Mouse (Mus musculus) 3T3-L1 (cell line): ENCODE results near the gene Vps8.
A peak's percentile ranks its signal among the peaks of the same experiment; 100 is the strongest.
"Not testable (repeated sequence)": the region's sequence is repeated elsewhere in the genome, so short reads cannot be mapped to it uniquely, and the experiment has no call there.

Experiments used
- DNase-seq: peaks from one replicate; pipeline ENCODE4 v3.0.0-alpha.2; 2015; ENCODE audit warnings: low read depth, low spot score

The Vps8 gene

DNA sequence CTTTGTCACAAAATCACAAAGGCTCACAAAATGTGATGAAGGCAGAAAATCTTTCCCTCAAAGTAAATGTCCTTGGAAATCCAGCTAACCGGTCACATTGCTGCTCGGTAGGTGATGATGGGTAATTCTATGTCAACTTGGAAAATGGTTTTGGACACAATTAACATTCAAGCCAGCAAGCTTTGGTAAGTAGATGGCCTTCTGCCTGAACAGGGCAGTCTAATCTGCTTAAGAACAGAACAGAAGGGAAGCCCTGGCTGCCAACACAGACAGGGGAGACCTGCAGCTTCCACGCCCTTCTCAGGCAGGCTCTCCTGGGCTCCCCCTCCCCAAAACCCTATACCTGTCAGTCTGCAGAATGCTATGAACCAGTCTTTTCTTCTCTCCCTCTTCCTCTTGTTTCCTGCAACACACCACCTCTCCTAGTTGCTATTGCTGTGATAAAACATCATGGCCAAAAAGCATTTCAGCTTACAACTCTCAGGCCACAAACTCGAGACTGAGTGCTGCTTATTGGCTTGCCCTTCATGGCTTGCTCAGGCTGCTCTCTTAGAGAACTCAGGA lies 242.6 kb downstream of the Vps8 start:
- no peak for DNase-seq

DNA sequence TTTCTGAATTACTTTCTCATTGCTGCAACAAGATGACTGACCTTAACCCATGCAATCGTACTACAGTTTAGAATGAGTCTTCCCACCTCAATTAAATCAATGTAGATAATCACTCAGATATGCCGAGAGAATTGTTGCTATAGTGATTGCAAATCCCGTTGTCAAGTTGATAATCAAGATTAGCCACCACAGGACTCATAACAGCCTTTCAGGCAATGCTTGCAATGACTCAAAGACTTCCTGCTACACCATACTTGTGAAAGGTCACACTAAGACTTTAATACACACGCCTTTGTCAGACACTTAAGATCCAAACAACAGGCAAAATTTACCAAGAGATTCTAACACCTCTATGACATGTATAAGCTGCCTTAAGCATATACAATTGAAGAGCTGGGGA lies 249.0 kb downstream of the Vps8 start:
- DNase-seq, result no peak

DNA sequence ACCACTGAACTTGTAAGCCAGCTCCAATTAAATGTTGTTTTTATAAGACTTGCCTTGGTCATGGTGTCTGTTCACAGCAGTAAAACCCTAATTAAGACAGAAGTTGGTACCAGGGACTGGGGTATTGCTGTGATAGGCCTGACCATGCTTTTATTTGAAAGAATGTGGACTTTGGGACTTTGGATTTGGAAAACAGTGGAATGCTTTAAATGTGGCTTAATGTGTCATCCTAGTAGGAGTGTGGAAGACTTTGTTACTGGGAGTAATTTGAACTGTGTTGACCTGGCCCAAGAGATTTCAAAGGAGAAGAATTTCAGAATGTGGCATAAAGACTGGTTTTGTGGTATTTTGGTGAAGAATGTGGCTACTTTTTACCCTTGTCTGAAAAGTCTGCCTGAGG lies 250.1 kb downstream of the Vps8 start:
- not testable (repeated sequence) for DNase-seq

DNA sequence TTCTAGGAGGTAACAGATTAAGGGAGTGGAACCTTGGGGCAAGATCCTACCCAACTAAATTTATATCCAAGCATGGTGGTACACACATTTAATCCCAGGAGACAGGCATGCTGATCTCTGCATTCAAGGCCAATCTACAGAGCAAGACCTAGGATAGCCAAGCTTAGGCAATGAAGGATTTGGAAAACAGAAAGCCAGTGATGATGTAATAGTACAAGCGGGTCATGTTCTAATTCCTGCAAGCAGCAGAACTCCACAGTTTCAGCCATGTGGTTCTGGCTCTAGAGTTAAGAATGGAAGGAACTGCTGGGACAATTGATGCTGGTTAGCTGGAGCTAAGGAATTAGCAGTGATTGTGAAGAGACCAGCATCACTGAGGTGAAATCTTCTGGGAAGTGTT lies 250.7 kb downstream of the Vps8 start:
- not testable (repeated sequence) for DNase-seq

DNA sequence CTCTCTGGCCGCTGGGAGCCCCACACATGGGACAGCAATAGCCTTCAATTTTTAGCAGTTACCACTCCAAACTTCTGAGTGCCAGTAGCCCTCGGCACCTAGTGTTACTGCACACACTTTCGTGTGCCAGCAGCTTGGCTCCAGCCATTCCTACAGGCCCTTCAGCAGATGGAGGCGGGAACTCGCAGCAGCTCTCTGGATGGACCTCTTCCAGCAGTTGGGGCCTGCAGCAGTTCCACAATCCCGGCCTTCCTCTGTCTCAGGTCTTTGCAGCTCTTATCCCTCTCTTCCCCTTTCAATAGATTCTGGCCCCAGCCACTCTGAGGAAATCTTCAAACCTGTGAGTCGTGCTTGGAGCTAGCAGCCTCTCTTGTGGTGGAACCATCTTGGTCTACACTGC lies 253.9 kb downstream of the Vps8 start:
- DNase-seq, result no peak

DNA sequence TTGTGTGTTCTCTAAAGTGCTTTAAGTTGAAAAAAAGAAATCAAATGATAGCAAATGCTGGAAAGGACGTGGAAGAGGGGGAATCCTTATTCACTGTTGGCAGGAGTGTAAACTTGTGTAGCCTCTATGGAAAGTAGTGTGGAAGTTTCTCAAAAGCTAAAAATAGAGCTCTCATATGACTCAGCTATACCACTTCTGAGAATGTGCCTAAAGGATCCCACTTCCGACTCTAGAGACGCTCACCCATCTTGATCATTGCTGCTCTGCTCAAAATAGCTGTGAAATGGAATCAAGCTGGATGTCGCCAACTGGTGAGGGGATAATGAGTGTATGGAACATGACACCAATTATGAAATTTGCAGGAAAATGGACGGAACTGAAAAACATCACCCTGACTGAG lies 264.5 kb downstream of the Vps8 start:
- DNase-seq, result peak; percentile 10

DNA sequence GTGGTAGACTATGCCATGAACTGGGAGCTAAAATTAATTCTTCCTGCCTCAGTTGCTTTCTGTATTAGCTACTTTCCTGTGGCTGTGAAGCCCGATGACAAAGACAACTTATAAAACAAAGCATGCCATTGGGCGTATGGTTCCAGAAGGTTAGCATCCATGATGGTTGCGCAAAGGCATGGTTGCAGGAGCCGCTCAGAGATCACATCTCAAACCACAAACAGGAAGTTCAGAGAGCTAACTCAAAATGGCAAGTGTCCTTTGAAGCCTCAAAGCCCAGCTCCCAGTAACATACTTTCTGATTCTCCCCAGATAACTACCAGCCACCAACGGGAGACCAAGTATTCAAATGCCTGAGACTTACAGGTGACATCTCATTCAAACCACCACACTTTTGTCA lies 266.2 kb downstream of the Vps8 start:
- DNase-seq, result no peak

DNA sequence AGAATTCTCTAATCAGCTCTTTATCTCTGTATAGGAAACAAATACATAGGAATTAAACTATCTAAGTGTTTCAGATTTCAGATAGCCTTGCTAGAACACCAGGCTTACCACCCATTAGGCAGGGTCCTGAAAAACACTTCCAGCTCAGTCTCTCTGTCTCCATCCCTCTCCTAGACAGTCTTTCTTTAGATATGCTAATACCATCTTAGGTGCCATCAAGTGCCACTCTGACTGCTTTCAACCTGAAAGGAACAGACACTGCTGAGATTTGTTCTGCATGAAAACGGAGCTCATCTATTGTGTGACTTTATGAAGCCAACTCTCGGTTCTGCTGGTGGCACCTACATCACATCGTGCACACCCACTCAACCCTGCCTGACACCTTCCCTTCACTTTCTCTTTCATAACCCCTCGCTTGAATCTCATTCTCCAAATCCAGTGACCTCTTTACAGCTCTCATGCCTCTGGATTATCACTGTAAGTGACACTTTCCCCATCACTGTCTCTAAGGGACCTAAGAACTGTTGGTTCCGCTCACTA lies 267.4 kb downstream of the Vps8 start:
- no peak for DNase-seq

DNA sequence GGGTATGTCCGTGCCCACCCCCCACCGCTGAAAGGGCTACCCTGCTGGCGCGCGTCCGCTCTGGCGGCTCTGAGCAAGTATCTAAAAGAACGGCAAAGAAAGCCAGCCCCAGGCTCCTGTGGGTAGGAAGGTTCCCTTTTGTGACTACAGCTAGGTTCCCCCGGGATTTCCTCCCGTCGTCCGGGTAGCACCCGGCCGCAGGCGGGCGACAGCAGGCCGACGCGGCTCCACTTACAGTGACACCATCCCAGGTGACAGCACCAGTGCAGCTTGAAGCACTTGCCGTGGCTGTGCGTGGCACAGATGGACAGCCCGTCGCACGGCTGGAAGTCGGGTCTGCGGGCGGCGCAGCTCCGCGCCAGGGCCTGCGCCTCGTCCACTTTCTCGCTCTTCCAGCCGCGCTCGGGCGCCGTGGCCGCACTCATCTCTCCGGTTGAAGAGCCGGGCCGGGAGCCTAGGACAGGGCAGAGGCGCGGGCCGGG lies 271.1 kb downstream of the Vps8 start:
- DNase-seq, result no peak
